Mouse (Mus musculus) urinary bladder, postnatal 25 days (tissue): ENCODE measurements around the gene Bex3.
A peak's percentile ranks its signal among the peaks of the same experiment; 100 is the strongest.
"Not testable (repeated sequence)": the region's sequence is repeated elsewhere in the genome, so short reads cannot be mapped to it uniquely, and the experiment has no call there.

ENCODE experiments used
- DNase-seq: peaks from one replicate; pipeline ENCODE4 v3.0.0; 2022; ENCODE audit warnings: low spot score

Gene Bex3

DNA sequence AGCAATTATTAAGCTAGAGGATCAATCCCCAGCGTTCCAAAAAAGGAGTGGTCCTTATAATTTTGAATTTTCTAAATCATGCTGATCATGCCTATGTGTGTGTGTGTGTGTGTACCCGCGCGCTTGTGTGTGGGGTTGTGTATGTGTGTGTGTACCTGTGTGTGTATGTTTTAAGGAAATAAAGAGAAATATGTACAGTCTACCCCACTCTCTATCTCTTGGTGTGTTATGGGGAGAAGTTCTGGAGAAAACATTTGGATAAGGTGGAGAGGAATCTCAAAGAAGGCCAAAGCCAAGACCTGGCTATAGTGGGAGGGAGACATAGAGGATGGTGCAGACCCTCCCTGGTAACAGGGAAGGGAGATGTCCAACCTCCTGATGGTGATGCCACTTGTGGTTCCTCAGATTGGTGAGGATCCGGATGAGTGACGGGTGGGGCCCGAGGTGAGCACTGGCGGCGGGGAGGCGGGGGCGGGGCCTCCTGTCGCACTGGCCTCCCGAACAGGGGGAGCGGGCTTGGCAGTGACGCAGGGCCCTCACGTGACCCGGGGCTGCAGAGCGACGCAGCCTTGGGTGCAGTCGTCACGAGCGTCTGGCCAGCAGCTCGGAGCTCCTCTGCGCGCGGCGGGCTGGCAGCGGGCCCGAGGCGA lies at the start of gene Bex3:
TSS of gene Bex3 (plus strand) at position 511 of the 650 bp plus-strand sequence.
- not testable (repeated sequence) for DNase-seq

DNA sequence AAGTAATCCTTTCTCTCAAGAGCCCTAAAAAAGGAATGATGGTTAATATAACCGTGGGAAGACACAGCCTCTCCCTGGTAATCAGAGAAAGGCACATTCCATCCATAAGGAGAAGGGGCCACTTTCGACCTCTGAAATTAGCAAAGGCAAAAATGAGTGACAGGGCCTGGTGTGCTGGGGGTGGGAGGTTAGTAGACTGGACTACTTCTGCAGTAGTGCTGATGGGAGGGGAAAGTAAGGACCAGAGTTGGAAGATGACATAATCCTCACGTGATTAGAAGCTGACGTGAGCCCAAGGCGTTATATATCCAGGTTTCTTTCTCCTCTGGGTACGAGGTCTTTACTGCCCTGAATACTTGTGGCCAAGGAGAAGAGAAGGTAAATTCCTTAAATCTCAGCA lies 46.3 kb upstream of the Bex3 start:
- DNase-seq = no peak

GRCm38 (mm10) chrX:136227768-136228167 lies 42.3 kb upstream of the Bex3 start:
- no peak for DNase-seq

DNA sequence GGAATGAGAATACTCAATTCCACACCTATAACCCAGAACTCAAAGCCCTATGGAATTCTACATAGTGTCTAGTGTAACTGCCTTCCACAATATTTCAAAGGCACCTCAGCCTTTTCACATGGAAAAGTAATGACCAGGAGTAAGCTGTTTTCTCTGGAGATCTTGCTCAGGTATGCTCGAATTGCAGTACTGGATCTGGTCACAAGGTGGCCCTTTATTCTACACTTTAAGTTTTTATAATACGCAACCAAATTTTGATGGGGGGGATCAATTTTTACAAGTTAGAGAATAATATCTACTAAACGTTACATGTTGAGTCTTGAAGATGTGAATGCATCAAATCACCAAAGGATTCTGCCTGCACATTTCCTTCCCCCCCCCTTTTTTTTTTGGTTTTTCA lies 31.9 kb upstream of the Bex3 start:
- DNase-seq = peak; percentile 23

DNA sequence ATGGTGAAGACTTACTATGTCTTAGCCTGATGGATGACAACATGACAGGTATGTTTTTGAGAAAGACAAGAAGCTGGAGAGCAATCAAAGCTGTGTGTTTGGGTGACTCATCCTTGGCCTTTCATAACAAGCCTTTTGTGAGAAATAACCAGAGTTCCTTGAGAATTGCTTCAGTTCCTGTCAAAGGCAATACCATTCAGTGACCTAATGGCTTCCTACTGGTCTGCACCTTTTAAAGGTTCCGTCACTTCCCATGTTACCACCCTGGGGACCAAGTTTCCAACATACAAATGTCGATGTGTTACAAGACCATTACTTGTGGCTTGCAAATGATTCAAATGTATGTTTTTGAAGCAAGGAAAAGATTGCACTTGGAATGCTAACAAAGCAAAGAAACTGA lies 26.9 kb upstream of the Bex3 start:
- no peak for DNase-seq

DNA sequence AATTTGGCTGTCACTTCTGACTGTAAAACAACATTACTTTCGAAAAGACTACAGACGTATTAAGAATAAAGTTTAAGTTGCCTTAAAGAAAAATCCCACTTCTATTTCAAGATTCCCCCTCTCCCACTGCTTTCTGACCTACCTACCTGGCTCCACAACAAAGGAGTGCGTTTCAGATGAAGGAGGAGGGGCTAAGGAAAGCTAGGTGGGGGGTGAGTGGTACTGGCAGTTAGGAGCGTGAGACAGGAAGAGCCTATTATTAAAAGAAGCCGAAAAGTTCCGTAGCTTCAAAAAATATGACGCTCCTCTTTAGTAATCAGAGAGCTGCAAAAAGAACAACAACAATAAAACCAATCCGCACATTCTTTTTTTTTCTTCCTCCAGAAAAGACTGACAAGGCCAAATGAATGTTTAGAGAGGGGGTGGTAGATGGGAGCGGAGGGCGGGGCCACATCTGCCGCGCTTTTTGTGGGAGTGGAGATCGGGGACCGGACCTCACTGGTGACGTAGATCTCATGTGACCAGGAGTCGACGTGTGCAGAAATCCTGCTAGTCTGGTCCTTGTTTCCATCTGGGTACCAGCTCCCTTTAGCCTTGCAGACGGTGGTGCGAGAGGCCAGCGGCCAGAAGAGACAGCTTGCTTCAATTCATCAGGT lies 25.4 kb upstream of the Bex3 start, which contains the start of gene Tceal9:
TSS of gene Tceal9 (plus strand) at position 506 of the 656 bp plus-strand sequence.
- peak; percentile 42 for DNase-seq

DNA sequence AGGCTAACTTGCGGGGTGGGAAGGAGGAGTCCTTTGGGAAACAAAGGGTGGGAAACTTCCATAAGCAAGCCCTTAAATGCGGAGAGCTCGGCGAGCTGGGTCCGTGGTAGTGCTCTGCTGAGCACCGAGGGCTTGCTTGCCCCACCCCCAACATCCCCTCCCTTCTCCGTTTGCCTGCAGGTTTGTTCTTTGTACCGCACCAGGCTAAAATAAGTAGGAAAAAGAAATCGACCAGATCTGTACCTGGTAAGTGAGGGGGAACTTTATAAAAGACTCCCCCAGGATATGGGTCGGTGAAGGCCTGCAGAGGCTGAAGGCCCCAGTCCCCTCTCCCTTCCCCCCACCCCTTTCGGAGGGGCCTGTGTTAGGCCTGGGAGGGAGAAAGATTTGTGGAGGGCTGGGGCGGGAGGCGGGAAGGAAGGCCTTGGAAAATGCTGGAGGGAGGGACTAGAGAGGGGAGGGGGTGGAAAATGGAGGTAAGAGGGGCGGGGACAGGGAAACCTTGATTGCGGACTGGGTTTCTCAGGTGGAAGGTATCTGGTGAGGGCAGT lies 24.5 kb upstream of the Bex3 start:
- peak; percentile 11 for DNase-seq

DNA sequence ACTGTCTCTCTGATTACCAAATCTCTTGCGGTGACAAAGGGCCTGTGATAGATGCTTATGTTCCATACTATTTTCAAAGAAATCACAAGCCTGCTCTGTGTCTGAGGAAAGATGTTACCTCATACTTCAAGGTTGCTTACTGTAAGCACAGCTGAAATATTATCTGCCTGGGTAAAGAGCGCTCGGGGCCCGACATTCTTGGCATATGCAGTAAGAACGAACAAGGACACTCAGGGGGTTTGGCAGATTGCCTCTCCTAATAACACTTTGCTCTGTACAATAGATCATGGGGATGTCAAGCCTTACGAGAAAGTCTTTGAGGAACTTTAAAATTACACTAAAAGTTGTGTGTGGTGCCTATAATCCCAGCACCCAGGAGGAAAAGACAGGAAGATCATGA lies 21.2 kb upstream of the Bex3 start:
- no peak for DNase-seq

DNA sequence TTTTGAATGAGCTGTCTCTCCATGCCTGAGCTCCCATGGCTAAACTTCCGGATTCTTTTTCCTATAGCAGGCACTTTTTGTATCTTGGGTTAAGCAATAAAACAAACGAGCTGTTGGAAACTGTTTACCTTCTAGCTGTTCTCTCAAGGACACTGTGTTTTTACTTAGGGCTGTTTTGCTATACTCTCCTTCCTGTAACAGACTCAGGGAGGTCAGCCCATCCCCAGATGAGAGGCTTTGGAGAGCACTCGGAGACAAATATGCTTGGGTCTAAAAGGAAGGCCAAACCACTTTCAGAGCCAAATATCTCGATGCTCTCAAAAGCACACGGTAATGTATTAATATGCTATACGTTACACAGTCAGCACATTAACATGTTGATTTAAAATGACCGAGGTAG lies 20.4 kb upstream of the Bex3 start:
- no peak for DNase-seq

DNA sequence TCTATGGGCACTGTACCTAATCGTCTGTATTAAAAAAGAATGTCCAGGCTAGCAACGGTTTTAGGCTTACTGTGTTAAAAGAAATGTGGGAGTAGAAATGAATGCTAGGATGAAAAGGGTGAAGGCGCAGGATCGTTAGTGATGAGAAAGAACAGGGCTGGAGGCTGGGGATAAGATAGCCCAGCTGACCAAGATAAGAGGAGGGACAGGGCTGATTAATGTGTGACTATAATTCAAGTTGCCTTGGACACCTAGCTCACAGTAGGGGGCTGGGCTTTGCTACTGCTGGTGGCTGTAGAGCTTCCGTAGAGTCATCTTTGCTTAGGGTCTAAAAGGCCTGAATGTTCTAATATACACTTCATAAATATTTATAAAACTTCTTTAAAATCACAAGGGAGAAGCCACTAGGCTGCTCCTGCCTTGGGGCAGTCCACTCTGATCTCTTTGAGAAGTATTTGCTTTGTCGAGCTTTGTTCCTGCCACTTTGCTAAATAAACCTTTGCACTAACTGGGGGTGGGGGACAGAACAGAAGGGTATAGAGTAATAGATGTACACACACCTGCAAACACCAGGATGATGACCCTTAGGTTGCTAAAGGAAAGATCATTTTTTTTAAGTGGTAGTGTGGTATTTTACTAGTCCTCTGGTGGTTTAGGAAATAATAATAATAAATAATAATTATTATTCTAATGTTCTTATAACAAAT lies 17.9 kb upstream of the Bex3 start:
- DNase-seq = no peak

DNA sequence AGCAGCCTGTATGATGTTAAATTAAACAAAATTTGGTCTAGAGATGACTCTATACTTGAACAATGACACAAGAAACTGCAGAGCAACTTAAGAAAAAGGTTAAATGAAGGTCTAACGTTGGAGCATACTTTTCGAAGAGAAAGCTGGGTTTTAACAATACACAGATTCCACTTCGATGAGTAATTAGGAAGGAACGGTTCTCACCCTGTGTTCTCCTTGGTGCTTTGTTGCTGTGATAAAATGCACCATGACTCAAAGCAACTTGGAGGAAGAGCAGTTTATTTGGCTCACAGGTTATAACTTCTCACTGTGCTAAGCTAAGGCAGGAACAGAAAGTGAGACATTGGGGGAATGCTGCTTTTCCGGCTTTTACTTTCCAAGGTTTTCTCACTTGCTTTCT lies 2.3 kb upstream of the Bex3 start:
- no peak for DNase-seq

DNA sequence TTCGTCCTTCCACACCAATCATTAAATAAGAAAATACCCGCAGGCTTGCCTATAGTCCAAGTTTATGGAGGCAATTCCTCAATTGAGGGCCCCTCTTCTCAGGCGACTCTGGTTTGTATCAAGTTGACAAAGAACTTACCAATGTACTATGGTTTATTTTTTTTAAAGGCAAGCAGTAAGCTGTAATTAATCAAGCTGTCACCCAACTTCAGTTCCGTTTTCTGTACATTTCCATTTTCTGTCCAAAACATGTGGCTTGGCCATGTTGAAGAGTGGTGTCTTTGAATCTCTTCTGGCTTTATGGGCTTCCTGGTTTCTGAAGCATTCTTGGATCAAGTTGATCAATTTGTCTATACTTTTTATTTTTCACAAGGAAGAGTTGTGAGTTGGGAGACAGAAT lies 1.9 kb upstream of the Bex3 start:
- no peak for DNase-seq

DNA sequence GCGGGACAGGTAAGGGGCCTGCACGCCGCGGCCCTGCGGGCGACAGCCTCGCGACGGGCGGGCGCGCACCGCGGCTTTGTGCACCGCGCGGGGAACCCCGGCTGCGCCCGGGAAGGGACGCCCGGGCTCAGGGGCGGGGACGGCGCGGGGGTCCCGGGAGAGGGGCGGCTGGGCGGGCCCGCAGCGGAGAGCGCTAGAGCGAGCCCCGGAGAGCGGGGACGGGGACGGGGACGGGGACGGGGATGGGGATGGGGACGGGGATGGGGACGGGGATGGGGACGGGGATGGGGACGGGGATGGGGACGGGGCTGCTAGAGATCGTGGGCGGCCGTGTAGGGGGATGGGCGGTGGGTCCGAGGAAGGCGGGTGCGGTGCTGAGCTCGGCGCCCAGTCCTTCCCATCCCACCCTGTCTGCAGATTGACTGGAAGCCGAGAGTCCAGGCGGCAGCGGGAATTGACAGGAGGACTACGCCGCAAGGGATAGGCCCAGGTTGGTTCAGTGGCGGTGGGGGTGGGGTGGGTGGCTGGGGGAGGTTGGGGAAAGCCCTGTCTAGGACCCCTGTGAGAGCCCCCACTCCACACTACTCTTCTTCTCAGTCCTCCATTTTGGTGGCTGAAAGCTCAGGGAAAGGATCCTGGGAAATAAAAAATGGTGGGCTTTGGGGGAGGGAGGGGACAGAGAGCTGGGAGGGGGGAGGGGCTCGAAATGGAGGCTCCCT lies 499 bp downstream of the Bex3 start:
- not testable (repeated sequence) for DNase-seq

DNA sequence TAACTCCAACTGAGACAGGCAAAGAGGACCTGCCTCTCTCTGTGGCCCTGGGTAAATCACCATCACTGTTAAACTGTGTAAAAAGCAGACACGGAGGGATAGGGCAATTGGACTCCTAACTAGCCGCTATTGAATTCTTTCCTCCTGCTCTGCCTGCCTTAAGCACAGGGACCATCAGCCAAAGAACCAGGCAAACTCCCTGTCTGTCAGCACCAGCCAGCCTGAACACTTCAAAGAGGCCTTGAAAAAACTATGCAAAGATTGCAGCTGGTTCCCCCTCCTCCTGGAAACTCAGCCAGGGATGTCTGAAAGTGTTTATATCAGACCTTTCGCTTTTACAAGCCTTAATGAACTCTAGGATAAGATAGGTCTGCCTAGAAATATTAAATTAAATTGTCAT lies 4.5 kb downstream of the Bex3 start:
- no peak for DNase-seq

- no peak for DNase-seq
Measured at GRCm38 (mm10) chrX:136275386-136275785, 5.3 kb downstream of the Bex3 start.

DNA sequence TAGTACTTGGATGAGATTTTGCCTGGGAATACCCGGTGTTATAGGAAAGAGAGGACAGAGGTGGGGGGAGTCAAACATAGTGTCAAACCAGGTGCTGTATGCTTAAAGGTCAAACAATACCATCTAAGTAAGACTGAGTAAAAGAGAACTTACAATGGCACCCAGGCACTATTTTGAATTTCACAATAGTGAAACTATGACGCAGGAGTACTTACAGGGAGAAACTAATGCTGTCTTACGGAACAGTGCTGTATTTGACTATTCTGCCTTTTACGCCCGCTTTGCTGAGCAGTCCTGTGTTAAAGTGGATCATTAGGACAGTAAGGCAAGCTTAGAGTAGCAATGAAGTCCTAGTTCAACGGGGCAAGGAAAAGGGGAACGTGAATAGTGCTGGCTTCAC lies 7.5 kb downstream of the Bex3 start:
- no peak for DNase-seq

GRCm38 (mm10) chrX:136278401-136278800 lies 8.3 kb downstream of the Bex3 start:
- DNase-seq = no peak

- DNase-seq = no peak
Measured at GRCm38 (mm10) chrX:136279410-136279809, 9.4 kb downstream of the Bex3 start.

DNA sequence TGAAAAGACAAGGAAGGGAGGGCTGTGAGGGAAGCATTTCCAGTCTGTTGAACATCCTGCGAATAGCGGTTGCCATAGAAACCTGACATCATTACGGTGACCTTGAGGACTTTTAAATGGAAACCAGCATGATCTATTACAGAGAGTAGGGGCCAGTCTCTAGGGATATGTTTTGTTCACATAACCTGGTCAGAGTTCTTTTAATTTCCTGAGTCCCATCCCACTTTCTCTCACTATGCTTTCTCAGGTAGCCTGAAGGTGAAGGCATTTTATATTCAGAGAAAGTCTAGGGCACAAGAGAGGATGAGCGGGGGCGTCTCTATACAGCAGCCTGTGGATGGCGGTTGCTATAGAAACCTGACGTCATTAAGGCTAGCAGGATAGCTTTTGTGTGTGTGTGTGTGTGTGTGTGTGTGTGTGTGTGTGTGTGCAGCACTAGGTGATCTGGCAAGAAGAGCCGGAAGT lies 20.8 kb downstream of the Bex3 start:
- DNase-seq = no peak

DNA sequence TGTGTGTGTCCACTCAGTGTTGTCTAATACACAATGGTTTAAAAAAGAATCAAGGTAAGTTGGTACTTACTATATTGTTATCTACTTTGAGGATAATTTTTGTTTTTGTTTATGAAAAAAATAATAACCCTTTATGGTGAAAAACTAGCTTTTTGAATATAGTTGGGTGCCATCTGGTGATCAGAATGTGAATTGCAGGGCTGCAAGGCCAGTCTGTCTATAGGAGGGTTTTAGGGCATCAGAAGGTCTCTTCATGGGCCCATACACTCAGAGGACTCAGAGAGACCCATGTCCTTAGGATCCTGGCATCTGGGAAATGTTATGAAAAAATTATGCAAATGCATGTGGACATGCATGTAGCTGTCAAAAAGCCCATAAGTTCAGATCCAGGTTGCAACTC lies 34.2 kb downstream of the Bex3 start:
- peak; percentile 26 for DNase-seq

DNA sequence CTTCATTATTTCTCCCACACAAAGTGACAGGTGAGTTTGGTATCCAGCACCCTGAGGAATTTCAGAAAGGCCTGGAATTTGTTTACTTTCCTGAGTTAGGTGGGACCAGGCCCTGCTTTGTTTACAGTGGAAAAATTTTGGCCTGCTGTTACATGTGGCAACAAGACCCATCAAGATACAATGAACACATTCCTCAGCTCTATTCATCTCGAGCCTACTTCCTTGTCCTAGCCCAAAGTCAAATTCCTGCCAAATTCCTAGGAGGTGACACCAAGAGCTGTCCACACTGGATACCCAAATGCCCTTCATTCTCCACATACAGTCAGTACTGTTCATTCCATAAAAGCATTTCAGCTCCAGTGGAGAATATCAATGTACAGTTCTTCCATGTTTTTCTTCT lies 36.1 kb downstream of the Bex3 start:
- no peak for DNase-seq

- DNase-seq = no peak
Measured at GRCm38 (mm10) chrX:136313303-136313702, 43.2 kb downstream of the Bex3 start.
